Mouse (Mus musculus): ENCODE data around the gene Klk6. TPM values are rescaled to one million over a fixed set of nuclear protein-coding genes. Genes with fewer than 3 reads are reported as not detected.
A peak's percentile ranks its signal among the peaks of the same experiment; 100 is the strongest.

The Klk6 gene
- total RNA-seq, 2 experiments from 2014 or later, result not detected

GRCm38 (mm10) chr7:43815211-43815610, 9.1 kb upstream of the Klk6 start:
- intact Hi-C loops (cut with DNase I), result no loop called here
- no peak for DNase-seq

- DNase-seq, result no peak
- intact Hi-C loops (cut with DNase I), result no loop called here
These were observed 7.6 kb upstream of the Klk6 start for GRCm38 (mm10) chr7:43816746-43817145.

GRCm38 (mm10) chr7:43821581-43821980, 2.7 kb upstream of the Klk6 start:
- intact Hi-C loops (cut with DNase I), result no loop called here
- no peak for DNase-seq

- DNase-seq, result no peak
- intact Hi-C loops (cut with DNase I), result no loop called here
These were observed 1.8 kb downstream of the Klk6 start for GRCm38 (mm10) chr7:43826056-43826455.

- intact Hi-C loops (cut with DNase I), result no loop called here
- DNase-seq, result no peak
These were observed 3.4 kb downstream of the Klk6 start for GRCm38 (mm10) chr7:43827706-43828105.

GRCm38 (mm10) chr7:43829006-43829405, 4.7 kb downstream of the Klk6 start:
- intact Hi-C loops (cut with DNase I), result no loop called here
- DNase-seq, result no peak

- DNase-seq, result no peak
- intact Hi-C loops (cut with DNase I), result no loop called here
These were observed 17.4 kb downstream of the Klk6 start, which contains the start of gene Klk5 for GRCm38 (mm10) chr7:43841701-43842100. Gene Klk5, plus strand, starts transcription at chr7:43841971.

- intact Hi-C loops (cut with DNase I), result no loop called here
- no peak for DNase-seq
These were observed 19.5 kb downstream of the Klk6 start for GRCm38 (mm10) chr7:43843801-43844200.

GRCm38 (mm10) chr7:43851616-43852015, 27.3 kb downstream of the Klk6 start:
- DNase-seq, result no peak
- intact Hi-C loops (cut with DNase I), result no loop called here

GRCm38 (mm10) chr7:43854642-43855380, 30.5 kb downstream of the Klk6 start:
- no peak for DNase-seq
- intact Hi-C loops (cut with DNase I), result no loop called here

- DNase-seq, result no peak
- intact Hi-C loops (cut with DNase I), result no loop called here
These were observed 31.4 kb downstream of the Klk6 start for GRCm38 (mm10) chr7:43855709-43856108.

- no peak for DNase-seq
- intact Hi-C loops (cut with DNase I), result no loop called here
These were observed 32.0 kb downstream of the Klk6 start for GRCm38 (mm10) chr7:43856307-43856706.

GRCm38 (mm10) chr7:43857501-43857900, 33.2 kb downstream of the Klk6 start:
- intact Hi-C loops (cut with DNase I), result no loop called here
- no peak for DNase-seq

GRCm38 (mm10) chr7:43860411-43860810, 36.1 kb downstream of the Klk6 start:
- intact Hi-C loops (cut with DNase I), result no loop called here
- DNase-seq, result no peak

GRCm38 (mm10) chr7:43873237-43873636, 48.9 kb downstream of the Klk6 start:
- peak; percentile 27 to 43 for DNase-seq
- intact Hi-C loops (cut with DNase I), result no loop called here

- intact Hi-C loops (cut with DNase I), result no loop called here
- DNase-seq, result no peak
These were observed 49.4 kb downstream of the Klk6 start for GRCm38 (mm10) chr7:43873674-43874073.

GRCm38 (mm10) chr7:43874868-43875375, 50.6 kb downstream of the Klk6 start:
- DNase-seq, result no peak
- intact Hi-C loops (cut with DNase I), result no loop called here

- intact Hi-C loops (cut with DNase I), result no loop called here
- no peak for DNase-seq
These were observed 52.1 kb downstream of the Klk6 start for GRCm38 (mm10) chr7:43876444-43876843.

GRCm38 (mm10) chr7:43878281-43878680, 54.0 kb downstream of the Klk6 start:
- no peak for DNase-seq
- intact Hi-C loops (cut with DNase I), result no loop called here

- intact Hi-C loops (cut with DNase I), result no loop called here
These were observed 56.6 kb downstream of the Klk6 start, which contains the start of gene Klk4 for GRCm38 (mm10) chr7:43880912-43881311. Gene Klk4, plus strand, starts transcription at chr7:43881160.

More at GRCm38 (mm10) chr7:43880912-43881311, 56.6 kb downstream of the Klk6 start, which contains the start of gene Klk4:
- no peak for DNase-seq
